Mouse (Mus musculus) WW6 (cell line): Measurements from ENCODE around the gene Relb.
"Not testable (repeated sequence)": the region's sequence is repeated elsewhere in the genome, so short reads cannot be mapped to it uniquely, and the experiment has no call there.

ENCODE experiments used
- DNase-seq: peaks from one replicate; pipeline ENCODE4 v3.0.0-alpha.2; 2013; ENCODE audit warnings: low read depth, low spot score

Gene Relb

GRCm38 (mm10) chr7:19632275-19632674 is 3.0 kb upstream of the Relb start:
- DNase-seq, result no peak

GRCm38 (mm10) chr7:19628536-19629360 is 490 bp downstream of the Relb start:
- DNase-seq, result peak; percentile 98

- DNase-seq, result no peak
Measured at GRCm38 (mm10) chr7:19628192-19628535, 1.1 kb downstream of the Relb start.

GRCm38 (mm10) chr7:19627721-19628120 is 1.5 kb downstream of the Relb start:
- no peak for DNase-seq

GRCm38 (mm10) chr7:19623433-19623832 is 5.8 kb downstream of the Relb start:
- DNase-seq, result no peak

GRCm38 (mm10) chr7:19622241-19622640 is 7.0 kb downstream of the Relb start:
- DNase-seq, result no peak

GRCm38 (mm10) chr7:19620811-19621210 is 8.4 kb downstream of the Relb start:
- DNase-seq, result no peak

- peak; percentile 67 for DNase-seq
Measured at GRCm38 (mm10) chr7:19619004-19619801, 10.0 kb downstream of the Relb start.

GRCm38 (mm10) chr7:19615036-19615577 is 14.1 kb downstream of the Relb start:
- DNase-seq, result no peak

- no peak for DNase-seq
Measured at GRCm38 (mm10) chr7:19610969-19611368, 18.3 kb downstream of the Relb start.

- no peak for DNase-seq
Measured at GRCm38 (mm10) chr7:19609641-19610332, 19.5 kb downstream of the Relb start.

- DNase-seq, result no peak
Measured at GRCm38 (mm10) chr7:19607291-19607690, 21.9 kb downstream of the Relb start.

- not testable (repeated sequence) for DNase-seq
Measured at GRCm38 (mm10) chr7:19604606-19605214, 24.5 kb downstream of the Relb start.

GRCm38 (mm10) chr7:19603849-19604605 is 25.2 kb downstream of the Relb start, which contains the start of gene Clasrp:
Clasrp (minus strand) TSS chr7:19604486.
- peak; percentile 89 for DNase-seq

GRCm38 (mm10) chr7:19603055-19603454 is 26.2 kb downstream of the Relb start:
- DNase-seq, result no peak

GRCm38 (mm10) chr7:19600562-19600961 is 28.7 kb downstream of the Relb start:
- no peak for DNase-seq

- no peak for DNase-seq
Measured at GRCm38 (mm10) chr7:19593061-19593730, 36.0 kb downstream of the Relb start.

GRCm38 (mm10) chr7:19589917-19590316 is 39.3 kb downstream of the Relb start:
- no peak for DNase-seq

GRCm38 (mm10) chr7:19589207-19589606 is 40.0 kb downstream of the Relb start:
- no peak for DNase-seq

GRCm38 (mm10) chr7:19586269-19586668 is 43.0 kb downstream of the Relb start:
- DNase-seq, result no peak
